Mouse (Mus musculus) liver, postnatal 0 days (tissue): ENCODE results near the gene Crygn.

Experiments
- CTCF ChIP-seq: sonication (generic); IDR thresholded peaks from 2 replicates; pipeline ENCODE4 v1.5.1; 2016; ENCODE audit warnings: antibody characterized with exemption, low read depth
- EP300 ChIP-seq: IDR thresholded peaks from 2 replicates; pipeline ENCODE4 v1.6.1; 2016; ENCODE audit warnings: antibody characterized with exemption, low read depth, mild to moderate bottlenecking

DNA sequence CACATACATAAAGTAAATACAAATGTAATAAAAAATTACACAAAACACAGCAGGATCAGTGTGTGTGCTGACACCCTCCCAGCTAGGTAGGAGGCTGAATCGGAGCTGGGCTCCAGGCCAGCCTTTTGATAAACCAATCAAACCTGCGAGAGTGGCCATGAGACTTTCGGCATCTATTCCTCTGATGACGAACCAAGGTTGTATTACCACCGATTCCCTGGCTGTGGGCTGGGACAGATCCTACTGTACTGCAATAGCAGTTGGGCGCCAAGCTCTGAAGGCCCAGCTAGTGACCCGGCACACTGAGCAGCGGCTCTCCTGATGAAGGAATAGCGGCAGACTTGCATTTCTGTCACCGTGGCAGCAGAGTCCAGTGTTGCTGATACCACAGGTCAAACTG lies 40.8 kb upstream of the Crygn start:
- TF ChIP-seq CTCF (no peak), EP300 (no peak)
